Mouse (Mus musculus) thymus, postnatal 4 days (tissue): ENCODE results near the gene H2-Eb1.

ENCODE experiments used
- DNase-seq: peaks from one replicate; pipeline ENCODE4 v3.0.0; 2021

The H2-Eb1 gene

DNA sequence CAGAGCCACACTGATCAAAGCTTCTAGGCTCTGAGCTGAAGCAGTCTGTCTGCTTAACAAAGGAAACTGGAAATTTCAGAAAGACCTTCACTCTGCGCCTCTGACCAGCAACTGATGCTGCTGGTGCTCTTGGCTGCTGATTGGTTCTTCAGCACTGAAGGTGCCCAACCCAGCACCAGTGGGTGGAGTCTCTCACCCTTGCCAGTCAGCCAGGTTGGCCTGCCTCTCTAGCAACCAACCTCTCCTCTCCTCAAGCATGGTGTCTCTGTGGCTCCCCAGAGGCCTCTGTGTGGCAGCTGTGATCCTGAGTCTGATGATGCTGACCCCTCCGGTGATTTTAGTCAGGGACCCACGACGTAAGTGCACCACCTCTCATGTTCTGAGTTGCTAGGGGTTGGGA is 19.8 kb downstream of the H2-Eb1 start, which contains the start of gene H2-Eb2:
Gene H2-Eb2, plus strand, starts transcription at position 230 of the 400 bp plus-strand sequence.
- peak; percentile 53 for DNase-seq

DNA sequence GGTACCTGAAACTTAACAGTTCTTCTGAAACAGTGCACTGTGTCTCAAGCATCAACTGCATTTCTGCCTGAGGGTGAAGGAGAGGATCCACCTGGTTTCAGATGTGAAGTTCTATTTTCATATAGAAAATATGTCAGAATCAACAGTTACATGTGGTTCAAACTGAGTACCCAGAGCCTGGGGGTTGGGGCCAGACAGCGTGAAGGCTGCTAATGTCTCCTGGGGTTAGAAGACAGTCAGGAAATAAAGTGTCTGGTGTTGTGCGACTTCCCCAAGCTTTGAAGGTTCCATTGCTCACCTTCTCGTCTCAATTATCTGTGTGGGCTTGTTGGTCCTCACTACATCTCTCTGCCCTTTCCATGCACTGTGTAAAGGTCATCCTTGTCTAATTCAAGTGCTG is 20.7 kb downstream of the H2-Eb1 start:
- DNase-seq, result no peak

DNA sequence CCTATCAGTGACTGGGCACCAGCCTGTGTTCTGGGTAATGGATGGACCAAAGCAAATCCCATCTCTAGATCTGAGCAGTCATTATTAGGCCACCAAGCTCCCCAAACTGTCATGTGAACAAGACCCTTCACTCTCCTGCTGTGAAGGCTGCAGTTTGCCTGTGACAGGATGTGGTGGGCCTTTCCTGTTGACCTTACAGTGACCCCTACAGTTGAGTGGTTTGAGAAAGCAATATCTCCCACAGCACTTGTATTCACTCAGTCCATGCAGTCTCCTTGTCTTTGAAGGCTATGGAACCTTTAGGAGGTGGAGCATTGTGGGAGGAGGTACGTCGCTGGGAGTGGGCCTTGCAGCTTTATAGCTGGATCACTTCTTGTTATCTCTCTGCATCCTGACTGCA is 24.1 kb downstream of the H2-Eb1 start:
- DNase-seq, result no peak

DNA sequence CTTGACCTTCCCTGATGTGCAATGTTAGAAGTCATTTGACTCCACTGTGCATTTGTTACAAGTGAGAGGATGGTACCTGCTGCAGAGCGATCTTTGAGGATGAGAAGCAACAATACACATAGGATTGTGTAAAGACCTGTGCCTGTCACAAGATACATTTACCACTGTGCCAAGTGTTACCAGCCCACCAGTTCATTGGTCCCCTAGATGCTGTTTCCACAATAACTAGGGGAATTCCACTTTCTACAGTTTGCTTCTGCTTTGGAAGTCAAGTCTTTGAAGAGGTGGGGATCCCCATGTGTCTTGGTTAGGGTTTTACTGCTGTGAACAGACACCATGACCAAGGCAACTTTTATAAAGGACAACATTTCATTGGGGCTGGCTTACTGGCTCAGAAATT is 25.5 kb downstream of the H2-Eb1 start:
- no peak for DNase-seq

DNA sequence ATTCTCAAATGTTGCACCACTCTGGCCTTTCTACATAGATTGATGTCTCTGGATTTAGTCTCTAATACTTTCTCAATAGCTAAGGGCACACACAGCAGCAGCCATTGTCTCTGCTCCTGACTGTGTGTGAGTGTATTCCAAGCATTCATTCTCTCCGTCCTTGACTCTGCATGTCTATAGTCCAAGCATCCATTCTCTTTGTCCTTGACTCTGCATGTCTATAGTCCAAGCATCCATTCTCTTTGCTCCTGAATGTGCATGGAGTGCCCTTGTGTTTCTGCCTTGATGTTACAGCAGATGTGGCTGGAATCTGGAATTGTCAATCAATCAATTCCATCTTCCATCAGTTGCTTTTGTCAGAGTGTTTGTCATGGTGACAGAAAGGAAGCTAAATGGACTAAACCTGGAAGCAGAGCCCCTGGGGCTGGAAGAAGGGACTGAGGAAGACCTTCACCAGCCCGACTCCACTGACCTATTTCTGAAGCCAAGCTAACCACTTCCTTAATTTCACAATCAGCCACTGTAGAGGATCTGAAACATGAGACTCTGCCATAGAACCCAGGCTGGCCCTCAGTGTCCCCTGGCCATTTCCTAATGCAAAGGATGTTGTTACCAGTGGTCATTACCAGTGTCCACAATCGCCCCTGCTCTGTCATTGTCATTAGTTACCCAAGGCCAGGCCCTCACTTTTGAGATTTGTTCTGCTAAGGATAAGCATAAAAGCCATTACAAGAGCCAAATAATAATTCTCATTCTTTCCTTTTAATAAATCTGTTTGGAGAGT is 35.1 kb downstream of the H2-Eb1 start:
- no peak for DNase-seq

DNA sequence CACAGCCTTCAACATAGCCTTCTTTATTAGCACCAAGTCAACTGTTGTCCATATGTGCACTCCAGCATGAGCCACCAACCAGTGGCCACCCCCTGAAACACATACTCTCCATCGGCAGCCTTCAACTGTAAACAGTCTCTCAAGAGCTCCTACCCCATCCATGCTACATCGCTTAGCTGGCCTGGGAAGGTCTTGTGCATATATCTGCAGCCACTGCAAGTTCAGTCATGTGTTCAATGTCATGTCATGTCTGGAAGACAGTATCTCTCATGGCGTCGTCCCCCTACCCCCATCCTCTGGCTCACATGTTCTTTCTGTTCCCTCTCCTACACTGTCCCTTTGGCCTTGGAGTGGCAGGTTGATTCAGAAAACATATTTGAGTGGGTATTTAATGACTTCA is 39.2 kb downstream of the H2-Eb1 start:
- no peak for DNase-seq

DNA sequence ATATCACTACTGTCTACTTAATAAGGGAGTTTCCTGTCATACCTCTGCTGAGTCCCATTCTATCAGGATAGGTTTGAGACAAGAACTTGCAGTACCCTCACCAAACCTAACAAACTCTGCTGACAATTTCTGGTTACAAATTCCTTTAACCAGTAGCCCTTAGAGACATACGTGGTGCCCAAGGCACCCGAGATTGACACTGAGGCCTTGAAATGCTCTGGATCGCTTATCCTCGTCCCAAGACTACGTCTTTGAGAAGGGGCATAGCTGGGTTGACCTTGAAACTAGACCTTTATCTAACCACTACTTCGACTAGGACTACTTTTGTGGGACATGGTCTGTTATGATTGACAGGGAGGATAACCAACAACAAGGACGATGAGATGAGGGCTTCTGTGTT is 39.8 kb downstream of the H2-Eb1 start:
- no peak for DNase-seq

DNA sequence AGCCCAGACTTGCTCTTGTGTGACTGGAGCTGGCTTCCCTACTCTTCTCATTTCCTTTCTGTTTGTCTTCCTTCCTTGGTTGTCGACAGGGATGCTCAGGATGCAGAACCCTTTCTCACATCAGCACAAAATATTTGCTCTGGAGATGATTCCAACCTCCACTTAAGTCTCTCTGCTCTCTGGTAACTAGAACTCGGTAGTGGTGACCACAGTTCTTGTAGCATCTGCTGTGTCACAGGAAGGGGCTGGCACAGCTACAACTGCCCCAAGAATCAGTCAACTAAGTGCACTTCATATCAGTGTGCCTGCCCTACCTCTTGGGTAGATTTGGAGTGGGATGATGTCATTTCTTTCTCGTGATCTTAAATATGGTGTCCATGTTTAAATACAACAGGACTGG is 40.4 kb downstream of the H2-Eb1 start:
- no peak for DNase-seq

DNA sequence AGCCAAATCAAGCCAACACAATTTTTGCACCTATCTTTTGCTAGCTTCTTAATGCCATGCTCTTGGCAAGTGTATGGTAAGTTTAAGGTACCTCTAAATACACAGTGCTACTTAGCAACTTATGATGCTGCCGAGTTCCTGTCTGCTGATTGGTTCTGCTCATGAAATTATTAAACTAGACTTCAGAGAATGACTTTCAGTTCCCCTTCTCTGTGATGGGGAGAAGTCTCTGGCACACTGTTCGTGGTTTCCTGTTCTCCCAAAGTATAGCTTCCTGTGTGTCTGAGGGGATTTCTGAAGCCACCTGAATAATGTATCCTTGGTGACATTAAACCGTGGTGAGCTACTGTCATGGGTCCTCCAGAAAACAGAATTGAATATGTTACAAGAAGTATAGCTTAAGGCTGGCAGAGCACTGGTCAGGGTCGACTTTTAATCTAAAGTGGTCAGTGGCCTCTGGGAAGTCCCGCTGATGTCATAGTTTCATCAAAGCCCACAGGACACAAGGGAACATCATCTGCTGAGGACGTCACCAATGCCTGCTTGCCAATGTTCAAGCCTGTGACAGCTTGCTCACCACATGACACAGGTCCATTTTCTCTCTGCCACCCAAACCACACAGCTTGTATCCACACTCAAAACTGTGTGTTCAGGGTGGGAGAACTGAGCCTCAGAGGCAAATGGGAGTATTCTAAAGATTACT is 42.1 kb downstream of the H2-Eb1 start:
- peak; percentile 73 for DNase-seq

DNA sequence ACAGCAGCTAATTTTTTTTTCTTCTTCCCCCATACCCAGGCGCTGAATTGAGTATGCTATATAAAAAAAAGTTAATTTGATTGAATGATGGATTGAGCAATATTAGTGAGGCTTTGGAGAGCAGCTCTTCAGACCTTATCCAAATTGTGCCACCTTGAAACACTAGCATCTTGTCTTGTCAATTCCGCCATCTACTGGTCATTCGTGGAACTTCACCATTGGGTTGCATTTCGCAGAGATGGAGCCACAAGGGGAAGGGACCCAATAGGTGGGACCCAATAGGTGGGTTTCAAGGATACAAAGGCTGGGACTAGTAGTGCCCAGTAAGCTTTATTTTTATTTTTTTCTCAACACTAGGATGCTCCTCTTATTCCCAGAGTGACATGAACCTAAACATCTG is 43.8 kb downstream of the H2-Eb1 start:
- DNase-seq, result peak; percentile 92

DNA sequence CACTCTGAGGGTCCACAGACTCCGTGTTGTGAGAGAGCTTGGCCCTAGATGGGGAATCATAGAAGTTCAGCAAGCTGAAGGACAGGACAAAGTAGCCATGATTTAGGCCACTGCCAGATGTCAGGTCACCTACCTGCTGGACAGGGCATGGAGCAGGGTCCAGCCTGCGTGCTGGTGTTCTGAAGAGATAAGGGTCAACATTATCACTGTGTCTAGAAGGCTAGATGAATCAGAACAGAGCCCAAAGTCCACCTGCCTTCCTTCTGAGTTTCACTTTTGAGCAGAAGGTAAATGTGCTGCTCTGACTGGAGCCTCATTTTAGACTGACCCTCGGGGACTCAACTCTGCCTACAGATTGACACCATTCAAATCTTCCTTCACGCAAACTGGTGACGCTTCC is 48.9 kb downstream of the H2-Eb1 start, which contains the start of gene Btnl2:
Gene Btnl2, plus strand, starts transcription at position 284 of the 400 bp plus-strand sequence.
- no peak for DNase-seq

DNA sequence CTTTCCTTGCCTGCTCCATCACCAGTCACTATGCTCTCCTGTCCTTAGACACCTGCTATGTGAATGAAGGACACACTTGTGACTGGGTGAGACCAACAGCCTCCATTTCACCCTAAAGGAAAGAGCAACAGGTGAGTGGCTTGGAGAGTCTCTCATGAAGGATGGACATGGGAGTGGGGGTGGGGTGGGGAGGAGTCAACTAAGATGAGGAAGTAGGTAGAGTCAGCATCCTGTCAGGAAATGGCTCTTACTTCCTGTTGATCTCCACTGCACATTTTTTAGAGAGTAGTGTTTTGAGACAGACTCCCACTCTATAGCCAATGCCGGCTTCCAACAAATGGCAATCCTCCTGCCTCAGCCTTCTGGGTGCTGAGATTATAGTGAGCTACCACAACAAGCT is 49.3 kb downstream of the H2-Eb1 start:
- DNase-seq, result peak; percentile 36

DNA sequence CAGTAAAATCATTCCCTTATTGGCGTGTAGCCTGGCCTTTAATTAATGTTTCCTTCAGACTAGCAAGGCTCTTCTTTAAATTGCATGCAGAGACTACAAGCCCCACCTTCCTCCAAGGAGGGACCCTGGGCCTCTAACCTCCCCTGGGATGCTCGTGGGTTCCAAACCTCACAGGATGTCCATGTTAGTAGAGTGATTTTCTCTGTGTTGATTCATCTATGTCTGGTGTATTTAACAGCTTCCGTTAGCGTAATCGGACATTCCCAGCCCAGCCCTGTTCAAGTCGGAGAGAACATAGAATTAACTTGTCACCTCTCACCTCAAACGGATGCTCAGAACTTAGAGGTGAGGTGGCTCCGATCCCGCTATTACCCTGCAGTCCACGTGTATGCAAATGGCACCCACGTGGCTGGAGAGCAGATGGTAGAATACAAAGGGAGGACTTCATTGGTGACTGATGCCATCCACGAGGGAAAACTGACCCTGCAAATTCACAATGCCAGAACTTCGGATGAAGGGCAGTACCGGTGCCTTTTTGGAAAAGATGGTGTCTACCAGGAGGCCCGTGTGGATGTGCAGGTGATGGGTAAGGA is 57.4 kb downstream of the H2-Eb1 start:
- no peak for DNase-seq

DNA sequence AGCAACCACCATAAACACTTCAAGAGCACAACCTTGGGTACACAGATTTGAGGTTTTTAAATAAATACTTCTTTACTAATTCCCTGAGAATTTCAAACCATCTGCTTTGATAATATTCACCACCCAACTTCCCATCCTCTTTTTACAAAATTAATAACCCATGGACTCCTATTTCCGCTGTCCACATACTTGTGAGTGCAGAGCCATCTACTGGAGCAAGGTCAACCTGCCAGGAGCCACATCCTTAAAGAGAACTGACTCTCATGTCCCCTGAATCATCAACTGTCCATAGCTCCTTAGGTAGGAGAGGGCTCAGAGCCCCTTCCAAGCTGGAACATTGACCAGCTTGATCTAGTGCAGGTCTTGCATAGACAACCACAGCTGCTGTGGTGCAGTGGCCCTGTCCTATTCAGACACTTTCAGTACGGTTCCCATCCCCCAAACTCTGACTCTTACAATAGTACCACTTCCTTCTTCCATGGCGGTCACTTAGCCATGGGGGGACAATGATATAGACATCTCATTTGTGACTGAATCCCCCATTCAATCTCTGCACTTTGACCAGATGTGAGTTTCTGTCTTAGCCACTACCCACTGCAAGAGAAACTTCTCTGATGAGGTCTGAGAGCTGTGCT is 58.1 kb downstream of the H2-Eb1 start:
- DNase-seq, result no peak

DNA sequence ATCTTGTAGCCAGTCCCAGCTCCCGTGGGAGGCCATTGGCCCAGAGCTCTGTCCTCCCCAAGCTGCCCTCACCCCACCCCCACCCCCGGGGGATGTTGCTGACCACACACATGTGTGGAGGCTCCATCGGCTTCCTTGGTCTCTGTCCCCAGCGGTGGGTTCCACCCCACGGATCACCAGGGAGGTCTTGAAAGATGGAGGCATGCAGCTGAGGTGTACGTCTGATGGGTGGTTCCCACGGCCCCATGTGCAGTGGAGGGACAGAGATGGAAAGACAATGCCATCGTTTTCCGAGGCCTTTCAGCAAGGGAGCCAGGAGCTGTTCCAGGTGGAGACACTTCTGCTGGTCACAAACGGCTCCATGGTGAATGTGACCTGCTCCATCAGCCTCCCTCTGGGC is 59.4 kb downstream of the H2-Eb1 start:
- DNase-seq, result no peak
